Mouse (Mus musculus): Measurements from ENCODE around the gene Wnt11. TPM values are rescaled to one million over a fixed set of nuclear protein-coding genes. Genes with fewer than 3 reads are reported as not detected.

Gene Wnt11
- 2.0 and 3.2 TPM in 2 replicates for polyA plus RNA-seq (2012; rRNA removed)

- no peak for DNase-seq (ENCODE audit: low read depth, low spot score)
- 1% methylated on average over 66 of the region's 66 CpGs for WGBS
Observed at GRCm38 (mm10) chr7:98834711-98835321, at the start of gene Wnt11. TSS of gene Wnt11 (plus strand) at chr7:98835112.

GRCm38 (mm10) chr7:98786792-98787612 is 47.9 kb upstream of the Wnt11 start:
- 25% methylated on average over 11 of the region's 11 CpGs for WGBS
- no peak for DNase-seq (ENCODE audit: low read depth, low spot score)

GRCm38 (mm10) chr7:98788721-98789120 is 46.2 kb upstream of the Wnt11 start:
- WGBS = 40% methylated on average over 7 of the region's 7 CpGs
- no peak for DNase-seq (ENCODE audit: low read depth, low spot score)

- 69% methylated on average over 4 of the region's 4 CpGs for WGBS
- DNase-seq (ENCODE audit: low read depth, low spot score) = no peak
Observed at GRCm38 (mm10) chr7:98789121-98789520, 45.8 kb upstream of the Wnt11 start.

GRCm38 (mm10) chr7:98791864-98792263 is 43.0 kb upstream of the Wnt11 start:
- WGBS = 83% methylated on average over 5 of the region's 5 CpGs
- no peak for DNase-seq (ENCODE audit: low read depth, low spot score)

- no peak for DNase-seq (ENCODE audit: low read depth, low spot score)
- WGBS = 45% methylated on average over 5 of the region's 5 CpGs
Observed at GRCm38 (mm10) chr7:98793811-98794210, 41.1 kb upstream of the Wnt11 start.

- DNase-seq (ENCODE audit: low read depth, low spot score) = no peak
- WGBS = 77% methylated on average over 3 of the region's 3 CpGs
Observed at GRCm38 (mm10) chr7:98794444-98794843, 40.5 kb upstream of the Wnt11 start.

GRCm38 (mm10) chr7:98795637-98796036 is 39.3 kb upstream of the Wnt11 start:
- 73% methylated on average over 5 of the region's 5 CpGs for WGBS
- no peak for DNase-seq (ENCODE audit: low read depth, low spot score)

- 77% methylated on average over 5 of the region's 5 CpGs for WGBS
- no peak for DNase-seq (ENCODE audit: low read depth, low spot score)
Observed at GRCm38 (mm10) chr7:98797347-98798133, 37.4 kb upstream of the Wnt11 start.

GRCm38 (mm10) chr7:98798134-98798417 is 36.8 kb upstream of the Wnt11 start:
- DNase-seq (ENCODE audit: low read depth, low spot score) = no peak
- 74% methylated on average over 3 of the region's 3 CpGs for WGBS

- WGBS = 72% methylated on average over 8 of the region's 8 CpGs
- DNase-seq (ENCODE audit: low read depth, low spot score) = no peak
Observed at GRCm38 (mm10) chr7:98800435-98800834, 34.5 kb upstream of the Wnt11 start.

GRCm38 (mm10) chr7:98801086-98801485 is 33.8 kb upstream of the Wnt11 start:
- no peak for DNase-seq (ENCODE audit: low read depth, low spot score)
- 60% methylated on average over 7 of the region's 7 CpGs for WGBS

GRCm38 (mm10) chr7:98803181-98803580 is 31.7 kb upstream of the Wnt11 start:
- no peak for DNase-seq (ENCODE audit: low read depth, low spot score)
- WGBS = 75% methylated on average over 9 of the region's 9 CpGs

- 52% methylated on average over 12 of the region's 12 CpGs for WGBS
- DNase-seq (ENCODE audit: low read depth, low spot score) = no peak
Observed at GRCm38 (mm10) chr7:98804841-98805772, 29.8 kb upstream of the Wnt11 start.

GRCm38 (mm10) chr7:98806961-98807360 is 28.0 kb upstream of the Wnt11 start:
- 72% methylated on average over 3 of the region's 3 CpGs for WGBS
- no peak for DNase-seq (ENCODE audit: low read depth, low spot score)

GRCm38 (mm10) chr7:98809372-98809771 is 25.5 kb upstream of the Wnt11 start:
- 70% methylated on average over 6 of the region's 6 CpGs for WGBS
- DNase-seq (ENCODE audit: low read depth, low spot score) = no peak

- no peak for DNase-seq (ENCODE audit: low read depth, low spot score)
- 89% methylated on average over 2 of the region's 2 CpGs for WGBS
Observed at GRCm38 (mm10) chr7:98810619-98811018, 24.3 kb upstream of the Wnt11 start.

- WGBS = 95% methylated on average over 1 of the region's 1 CpGs
- no peak for DNase-seq (ENCODE audit: low read depth, low spot score)
Observed at GRCm38 (mm10) chr7:98820501-98820900, 14.4 kb upstream of the Wnt11 start.

- DNase-seq (ENCODE audit: low read depth, low spot score) = no peak
- 83% methylated on average over 6 of the region's 6 CpGs for WGBS
Observed at GRCm38 (mm10) chr7:98822881-98823280, 12.0 kb upstream of the Wnt11 start.

Measured in large intestine, adult 2 months (tissue).